Mouse (Mus musculus): ENCODE results near the gene Flt1.

GRCm38 (mm10) chr5:147589814-147590213 is 136.0 kb downstream of the Flt1 start:
- TF ChIP-seq CTCF (IDR thresholded peaks at IDR 0.05; ENCODE audit: borderline replicate concordance, control insufficient read depth, extremely low read depth, insufficient read depth, low read length, poor library complexity) (no peak), POLR2A (IDR thresholded peaks at IDR 0.05; ENCODE audit: control insufficient read depth, extremely low read depth, insufficient read depth, low read length, poor library complexity) (no peak)
